Mouse (Mus musculus) left cerebral cortex, adult 18-20 months (tissue): ENCODE data around the gene Dhrs3. TPM values are rescaled to one million over a fixed set of nuclear protein-coding genes. Genes with fewer than 3 reads are reported as not detected.

ENCODE experiments used
- DNase-seq, 2 experiments: peaks; one replicate each; pipeline ENCODE4 v3.0.0; 2021 to 2022; ENCODE audit warnings: low spot score in 2 of 2, mixed read lengths in 1 of 2
- total RNA-seq, 2 experiments: library from RNA; stranded (reverse); gene quantifications; 2 replicates each; pipeline ENCODE4 v1.2.3; 2021

Gene Dhrs3
- total RNA-seq, 2 experiments from 2014 or later, result 32.3 to 34.8 TPM

GRCm38 (mm10) chr4:144971048-144971447, 78.4 kb downstream of the Dhrs3 start:
- DNase-seq, result no peak

DNA sequence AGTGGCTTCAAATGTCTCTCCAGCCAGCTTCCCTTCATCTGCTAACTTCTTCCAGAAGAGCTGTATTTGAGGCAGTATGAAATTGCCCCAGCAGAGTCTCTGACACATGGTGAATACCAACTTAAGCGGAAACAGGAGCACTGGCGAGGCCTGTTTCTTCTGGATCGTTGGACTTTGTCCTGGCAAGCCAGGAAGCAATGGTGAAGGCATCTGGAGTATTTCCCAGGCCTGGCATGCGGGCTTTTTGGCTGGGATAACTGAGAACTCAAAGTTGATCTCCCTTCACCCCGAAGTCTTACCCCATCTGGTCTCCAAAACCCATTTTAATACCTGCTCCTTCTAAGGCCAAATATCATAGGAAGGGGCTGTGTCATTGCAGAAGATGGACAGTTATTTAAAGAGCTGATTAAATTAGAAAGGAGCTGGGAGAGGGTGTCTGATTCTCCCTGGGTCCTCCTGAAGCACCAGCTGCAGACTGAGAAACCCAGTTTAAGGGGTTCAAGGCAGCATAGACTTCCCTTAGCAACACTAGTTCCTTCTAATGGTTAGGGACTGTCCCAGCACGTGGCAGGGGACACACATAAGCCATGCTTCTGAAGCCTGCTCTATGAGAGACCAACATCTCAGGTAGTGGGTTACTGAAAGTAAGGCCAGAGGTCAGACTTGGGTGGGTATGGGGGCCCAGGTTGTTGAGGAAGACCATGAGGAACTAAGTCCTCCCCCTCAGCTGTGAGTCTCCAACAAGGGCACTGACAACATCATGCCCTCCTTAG, 80.5 kb downstream of the Dhrs3 start:
- peak in 1 of 2 experiments; percentile 26 for DNase-seq

GRCm38 (mm10) chr4:144974458-144974857, 81.8 kb downstream of the Dhrs3 start:
- DNase-seq, result no peak

DNA sequence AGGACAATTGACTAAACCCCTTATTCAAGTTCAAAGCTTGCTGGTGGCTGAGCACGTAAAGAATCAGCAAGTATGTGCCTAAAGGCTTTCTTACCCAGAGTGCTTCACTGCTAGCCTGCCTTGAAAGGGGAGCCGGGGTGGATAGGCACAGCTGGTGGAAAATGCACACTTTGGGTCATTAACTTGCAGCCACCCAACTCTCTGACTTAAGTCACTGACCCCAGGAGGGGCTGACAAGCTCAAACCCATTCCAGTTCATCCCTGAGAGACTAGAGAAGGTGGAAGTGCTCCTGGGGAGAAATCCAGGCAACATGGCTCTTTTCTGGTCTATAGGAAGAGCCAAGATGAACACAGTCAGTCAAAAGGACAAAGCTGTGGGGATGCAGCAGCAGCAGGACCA, 82.9 kb downstream of the Dhrs3 start:
- no peak for DNase-seq

- DNase-seq, result no peak
Observed at GRCm38 (mm10) chr4:144977057-144977456, 84.4 kb downstream of the Dhrs3 start.

Other genes starting within 250 kb of the Dhrs3 start
- gene Gm436, start 206.5 kb upstream of the Dhrs3 start, total RNA-seq, result not detected
- under 1 TPM in 1 of 2 experiments, not detected in 1; 0.65 TPM for gene Gm13178, start 171.4 kb upstream of the Dhrs3 start, total RNA-seq
- gene Gm438, start 106.2 kb upstream of the Dhrs3 start, total RNA-seq, result not detected